Mouse (Mus musculus) midbrain, embryonic 16.5 days (tissue): ENCODE results near the gene Bfsp1. TPM values are rescaled to one million over a fixed set of nuclear protein-coding genes. Genes with fewer than 3 reads are reported as not detected.

ENCODE experiments used
- ATAC-seq: fragments of 200-750 bp; cut with Nextera tagmentation; 2 replicates; pipeline ENCODE4 v1.8.0; 2017; ENCODE audit warnings: moderate TSS enrichment
- H3K27ac ChIP-seq: fragments of 300-500 bp; sonication (generic); 2 replicates; pipeline ENCODE4 v1.5.1; 2014; ENCODE audit warnings: mild to moderate bottlenecking, low read length, mixed read lengths
- H3K27me3 ChIP-seq: fragments of 300-500 bp; sonication (generic); 2 replicates; pipeline ENCODE4 v1.6.1; 2014; ENCODE audit warnings: low read depth, low read length, mixed read lengths; ENCODE audit not compliant: control insufficient read depth, insufficient read depth
- H3K36me3 ChIP-seq: fragments of 300-500 bp; sonication (generic); 2 replicates; pipeline ENCODE4 v1.6.1; 2014; ENCODE audit warnings: mild to moderate bottlenecking, low read length, moderate library complexity, mixed read lengths; ENCODE audit not compliant: control insufficient read depth, insufficient read depth
- H3K4me1 ChIP-seq: fragments of 300-500 bp; sonication (generic); 2 replicates; pipeline ENCODE4 v1.6.1; 2014; ENCODE audit warnings: mild to moderate bottlenecking, low read length, mixed read lengths; ENCODE audit not compliant: control insufficient read depth, insufficient read depth
- H3K4me2 ChIP-seq: fragments of 300-500 bp; sonication (generic); 2 replicates; pipeline ENCODE4 v1.6.1; 2014; ENCODE audit warnings: mild to moderate bottlenecking, low read length, mixed read lengths
- H3K4me3 ChIP-seq: fragments of 300-500 bp; sonication (generic); 2 replicates; pipeline ENCODE4 v1.5.1; 2014; ENCODE audit warnings: low read depth, mild to moderate bottlenecking, low read length, moderate library complexity, mixed read lengths
- H3K9ac ChIP-seq: fragments of 300-500 bp; sonication (generic); 2 replicates; pipeline ENCODE4 v1.6.1; 2014; ENCODE audit warnings: low read depth, low read length, mixed read lengths
- H3K9me3 ChIP-seq: fragments of 300-500 bp; sonication (generic); replicated peaks from 2 replicates; pipeline ENCODE4 v1.6.1; 2014; ENCODE audit warnings: mild to moderate bottlenecking, low read length, mixed read lengths; ENCODE audit not compliant: control insufficient read depth, poor library complexity, severe bottlenecking
- WGBS: fragments of 180-500 bp; shearing (Covaris S2); extraction: QIAGEN DNeasy Blood & Tissue Kit; methylation state at CpG from one replicate; pipeline ENCODE4 v1.1.7; 2014; 5-methylcytosine and 5-hydroxymethylcytosine counted together
- polyA plus RNA-seq: library from polyadenylated mRNA; unstranded; fragments of >200 nt; fragmentation: Nextera tagmentation; extraction: Ambion mirVana; gene quantifications from 2 replicates; pipeline ENCODE4 v1.2.1, GENCODE M21; 2015

The Bfsp1 gene
- polyA plus RNA-seq, 1 experiment from 2014 or later, result 2.0 TPM

DNA sequence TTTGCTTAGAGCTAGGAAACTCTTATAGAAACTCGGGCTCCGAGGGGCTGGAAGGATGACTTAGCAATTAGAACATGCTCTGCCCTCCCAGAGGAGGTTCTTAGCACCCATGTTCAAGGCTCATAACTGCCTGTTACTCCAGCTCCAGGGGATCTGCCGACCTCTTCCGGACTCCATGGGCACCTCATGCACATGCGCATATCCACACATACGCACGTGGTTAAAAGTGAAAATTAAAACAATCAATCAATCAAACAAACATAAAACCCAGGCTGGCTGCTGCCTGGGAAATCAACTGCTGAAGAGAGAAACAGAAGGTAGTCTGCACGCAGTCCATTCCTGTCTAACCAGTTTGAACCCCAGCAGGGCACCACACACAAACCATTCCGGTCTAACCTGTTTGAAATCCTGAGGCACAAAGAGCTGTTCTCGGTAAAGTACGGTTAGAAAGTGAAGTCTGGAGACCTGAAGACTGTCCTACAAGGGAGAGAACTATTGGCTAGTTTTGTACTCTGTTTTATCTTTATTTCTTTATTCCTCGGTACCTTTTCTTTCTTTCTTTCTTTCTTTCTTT is 27.0 kb upstream of the Bfsp1 start:
- Histone ChIP-seq H3K4me3 (no peak overlapping the region), H3K27ac (no peak overlapping the region), H3K9me3 (no peaks in the 10 kb centered on the region), H3K4me1 (no peaks in the 10 kb centered on the region), H3K27me3 (no peaks in the 10 kb centered on the region), H3K36me3 (no peaks in the 10 kb centered on the region), H3K4me2 (no peak overlapping the region), H3K9ac (no peak overlapping the region)
- WGBS, result 72% methylated on average over 12 of the region's 12 CpGs
- ATAC-seq, result no peak

DNA sequence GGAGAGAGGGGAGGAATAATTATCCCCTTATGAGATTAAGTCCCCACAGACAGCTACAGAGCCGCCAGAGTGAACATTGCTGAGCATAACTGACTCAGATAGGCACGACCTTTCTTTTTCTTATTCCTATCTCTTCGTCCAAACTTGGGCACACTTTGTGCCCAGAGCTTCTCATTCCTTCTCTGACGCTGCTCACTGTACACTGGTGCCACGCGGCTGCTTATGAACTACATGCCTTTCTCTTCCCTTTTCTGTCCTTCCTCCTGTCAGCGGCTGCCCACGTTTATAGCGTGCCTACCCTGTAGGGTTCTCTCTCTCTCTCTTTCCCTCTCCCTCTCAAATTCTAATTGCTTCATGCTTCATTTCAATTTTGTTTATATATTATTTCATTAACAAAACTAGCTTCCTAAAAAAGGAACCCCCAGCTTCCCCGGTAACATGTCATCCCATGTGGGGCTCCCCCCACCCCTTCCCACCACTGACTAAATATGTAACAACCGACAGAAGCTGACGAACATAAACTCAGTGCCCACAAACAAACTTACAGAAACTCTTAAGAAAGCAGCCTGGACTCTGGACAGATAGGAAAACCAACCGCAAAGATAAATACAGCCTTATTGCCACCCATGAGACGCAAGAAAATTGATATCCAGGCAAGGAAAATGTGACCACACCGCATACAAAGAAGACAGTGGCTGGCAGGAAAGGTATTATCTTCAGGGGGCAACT is 26.3 kb upstream of the Bfsp1 start:
- no peaks in the 10 kb centered on the region for H3K27me3 ChIP-seq
- WGBS, result 89% methylated on average over 15 of the region's 15 CpGs
- H3K4me1 ChIP-seq, result no peaks in the 10 kb centered on the region
- H3K4me3 ChIP-seq, result no peak overlapping the region
- no peak overlapping the region for H3K27ac ChIP-seq
- no peak overlapping the region for H3K4me2 ChIP-seq
- H3K36me3 ChIP-seq, result no peaks in the 10 kb centered on the region
- no peak overlapping the region for H3K9ac ChIP-seq
- ATAC-seq, result no peak
- no peaks in the 10 kb centered on the region for H3K9me3 ChIP-seq

DNA sequence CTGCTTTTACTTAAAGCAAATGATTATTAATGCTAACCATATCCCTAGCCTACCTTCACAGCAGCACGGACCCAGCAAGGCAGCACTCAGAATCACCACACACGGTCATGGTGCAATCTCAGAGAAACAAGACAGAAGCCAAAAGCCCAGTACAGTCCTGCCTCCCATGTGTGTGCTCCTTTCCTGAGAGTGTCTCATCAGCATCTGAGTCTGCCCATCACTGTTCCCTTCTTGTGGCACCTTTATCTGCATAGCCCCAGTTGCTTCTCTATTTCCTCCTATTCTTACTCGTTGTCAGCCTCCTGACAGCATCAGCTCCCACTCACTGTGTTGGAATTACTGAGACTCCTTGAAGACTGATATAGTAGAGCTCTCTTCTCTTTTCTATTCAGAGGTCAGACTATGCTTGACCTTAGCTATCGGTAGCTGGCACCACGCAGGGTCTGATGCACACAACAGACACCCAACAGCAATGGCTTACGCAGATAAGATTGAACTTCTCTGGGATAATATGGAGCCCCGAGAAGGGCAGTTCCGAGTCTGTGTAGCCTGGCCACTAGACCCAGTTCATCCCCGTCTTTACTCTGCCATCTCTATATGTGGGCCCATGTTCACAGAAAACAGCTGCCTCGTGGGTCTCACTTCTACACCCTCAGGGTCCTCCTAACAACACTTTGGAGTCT is 19.8 kb upstream of the Bfsp1 start:
- WGBS, result 81% methylated on average over 10 of the region's 10 CpGs
- Histone ChIP-seq H3K4me2 (no peak overlapping the region), H3K27ac (no peak overlapping the region), H3K4me1 (no peaks in the 10 kb centered on the region), H3K9me3 (no peaks in the 10 kb centered on the region), H3K9ac (no peak overlapping the region), H3K36me3 (no peaks in the 10 kb centered on the region), H3K27me3 (no peaks in the 10 kb centered on the region), H3K4me3 (no peak overlapping the region)
- no peak for ATAC-seq

DNA sequence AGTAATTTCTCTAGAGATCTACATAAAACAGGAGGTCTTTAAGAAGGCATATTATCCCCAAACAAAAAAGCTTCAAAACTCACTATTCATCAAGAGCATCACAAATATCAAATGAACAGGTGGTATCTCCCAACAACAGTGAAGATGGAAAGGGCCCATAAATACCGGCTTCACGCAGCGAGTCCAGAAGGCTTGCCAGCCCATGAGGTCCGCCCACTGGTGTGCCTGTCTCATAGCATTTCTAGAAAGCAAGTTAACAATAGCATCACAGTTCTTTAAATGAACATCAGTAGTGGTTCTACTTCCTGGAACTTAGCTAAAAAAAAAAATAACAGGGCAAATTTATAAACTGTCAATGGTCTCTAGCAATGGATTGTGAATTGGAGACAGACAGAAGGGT is 19.0 kb upstream of the Bfsp1 start:
- no peak for ATAC-seq
- Histone ChIP-seq H3K27me3 (no peaks in the 10 kb centered on the region), H3K4me3 (no peak overlapping the region), H3K4me2 (no peak overlapping the region), H3K9ac (no peak overlapping the region), H3K36me3 (no peaks in the 10 kb centered on the region), H3K9me3 (no peaks in the 10 kb centered on the region), H3K27ac (no peak overlapping the region), H3K4me1 (no peaks in the 10 kb centered on the region)
- WGBS, result 90% methylated on average over 4 of the region's 4 CpGs

DNA sequence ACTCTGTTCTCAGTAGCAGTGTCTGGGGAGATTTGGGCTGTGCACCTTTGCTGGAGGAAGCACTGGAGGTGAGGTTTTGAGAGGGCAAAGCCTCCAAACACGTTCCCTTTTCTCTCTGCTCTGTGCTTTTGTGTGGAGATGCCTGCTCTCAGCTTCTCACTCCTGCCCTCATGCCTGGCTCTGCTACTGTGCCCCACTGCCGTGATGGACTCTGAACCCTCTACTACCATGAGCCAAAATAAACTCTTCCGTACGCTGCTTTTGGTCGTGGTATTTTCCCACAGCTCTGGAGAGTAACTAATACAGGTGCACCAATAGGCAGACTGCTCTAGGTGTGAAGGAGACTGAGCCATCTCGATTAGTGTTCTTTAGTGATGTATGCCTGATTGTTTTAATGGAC is 16.3 kb upstream of the Bfsp1 start:
- Histone ChIP-seq H3K9me3 (no peaks in the 10 kb centered on the region), H3K27me3 (no peaks in the 10 kb centered on the region), H3K4me3 (no peak overlapping the region), H3K27ac (no peak overlapping the region), H3K9ac (no peak overlapping the region), H3K36me3 (no peaks in the 10 kb centered on the region), H3K4me1 (no peaks in the 10 kb centered on the region), H3K4me2 (no peak overlapping the region)
- no peak for ATAC-seq
- WGBS, result 90% methylated on average over 6 of the region's 6 CpGs

DNA sequence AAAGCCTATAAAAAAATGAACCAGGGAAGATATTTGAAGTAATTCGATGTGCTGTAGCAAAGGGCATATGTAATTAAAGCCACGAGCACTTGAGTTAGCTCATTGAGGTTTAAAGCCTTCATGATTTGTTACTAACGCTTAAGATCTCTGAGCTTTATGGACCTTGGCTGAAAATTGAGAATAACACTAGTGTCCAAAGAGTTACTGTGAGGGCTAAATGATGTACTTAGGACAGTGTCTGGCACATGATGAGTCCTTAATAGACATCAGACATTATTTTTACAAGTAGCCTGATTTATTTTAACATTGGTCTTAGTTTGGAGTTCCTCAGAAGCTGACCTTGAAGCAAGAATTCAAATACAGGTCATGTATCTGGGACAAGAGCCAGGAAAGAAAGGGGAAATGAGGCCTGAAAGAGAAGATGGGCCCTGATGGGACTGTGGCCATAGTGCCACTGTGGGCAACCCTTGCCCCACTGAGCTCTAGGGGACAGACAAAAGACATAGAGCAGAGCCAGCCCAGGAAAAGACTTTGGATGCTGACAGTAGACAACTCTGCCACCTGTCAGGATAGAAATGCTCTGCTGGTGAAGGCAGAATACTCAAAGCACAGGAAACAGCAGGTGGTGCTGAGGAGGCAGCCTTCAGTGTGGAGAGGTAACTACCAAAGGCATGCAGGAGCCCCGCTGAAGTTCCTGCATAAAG is 14.1 kb upstream of the Bfsp1 start:
- no peak overlapping the region for H3K9ac ChIP-seq
- no peak overlapping the region for H3K4me3 ChIP-seq
- 72% methylated on average over 4 of the region's 4 CpGs for WGBS
- no peaks in the 10 kb centered on the region for H3K4me1 ChIP-seq
- H3K9me3 ChIP-seq, result no peaks in the 10 kb centered on the region
- no peak overlapping the region for H3K27ac ChIP-seq
- ATAC-seq, result no peak
- H3K27me3 ChIP-seq, result no peaks in the 10 kb centered on the region
- H3K36me3 ChIP-seq, result no peaks in the 10 kb centered on the region
- H3K4me2 ChIP-seq, result no peak overlapping the region

DNA sequence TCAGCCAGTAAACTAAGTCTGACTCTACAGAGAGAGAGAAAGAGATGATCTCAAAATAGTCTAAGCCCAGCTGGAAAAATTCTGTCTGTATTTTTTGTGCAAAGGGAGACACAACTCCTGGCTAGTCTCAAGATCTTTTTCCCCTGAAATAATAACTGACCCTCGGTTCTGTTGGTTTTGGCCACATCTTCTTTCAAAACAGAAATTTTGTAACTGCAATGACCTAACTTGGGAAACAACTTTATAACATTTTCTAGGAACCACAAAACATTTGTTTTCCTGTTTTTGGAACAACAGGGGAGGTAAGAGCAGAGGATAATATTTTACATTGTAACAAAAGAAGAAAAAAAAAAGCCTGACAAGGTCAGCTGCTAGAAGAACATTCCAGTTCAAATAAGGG is 13.1 kb upstream of the Bfsp1 start:
- H3K36me3 ChIP-seq, result no peaks in the 10 kb centered on the region
- no peaks in the 10 kb centered on the region for H3K27me3 ChIP-seq
- no peak overlapping the region for H3K4me3 ChIP-seq
- no peak overlapping the region for H3K4me2 ChIP-seq
- 79% methylated on average over 1 of the region's 1 CpGs for WGBS
- no peaks in the 10 kb centered on the region for H3K4me1 ChIP-seq
- ATAC-seq, result no peak
- H3K27ac ChIP-seq, result no peak overlapping the region
- no peaks in the 10 kb centered on the region for H3K9me3 ChIP-seq
- no peak overlapping the region for H3K9ac ChIP-seq

DNA sequence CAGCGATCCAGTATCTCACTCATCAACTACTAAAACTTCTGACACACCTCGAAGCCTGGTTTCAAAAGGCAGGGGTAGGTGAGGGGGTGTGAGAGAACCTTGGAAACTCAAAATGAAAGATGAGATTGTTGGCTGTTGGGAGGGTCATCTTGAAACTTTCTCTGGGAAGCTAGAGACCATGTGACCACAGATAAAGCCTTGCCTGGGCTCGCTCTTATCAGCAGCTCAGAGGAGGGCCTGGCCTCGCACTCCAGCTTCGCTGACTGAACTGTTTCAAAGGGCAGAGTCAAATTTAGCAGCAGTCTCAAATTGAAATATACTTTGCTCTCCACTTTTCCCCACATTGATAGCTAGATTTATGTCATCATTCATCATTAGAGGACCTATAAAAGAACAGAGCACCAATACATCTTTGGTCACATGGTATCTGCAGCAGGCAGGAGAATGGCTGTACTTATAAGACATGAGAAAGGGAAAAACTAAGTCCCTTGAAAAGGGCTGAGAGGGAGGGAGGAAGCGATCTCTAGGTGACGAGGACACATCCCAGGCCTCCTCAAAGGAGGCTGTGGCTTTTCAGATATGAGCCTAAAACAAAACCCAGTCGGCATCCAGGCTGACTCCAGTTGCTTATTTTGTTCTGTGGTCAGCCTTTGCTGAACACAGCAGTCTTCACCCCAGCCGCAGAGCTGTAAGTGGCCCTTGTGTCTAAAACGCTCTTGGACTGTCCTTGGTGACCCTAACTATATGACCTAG is 8.1 kb upstream of the Bfsp1 start:
- 68% methylated on average over 10 of the region's 10 CpGs for WGBS
- Histone ChIP-seq H3K4me2 (no peak overlapping the region), H3K9ac (no peak overlapping the region), H3K27ac (no peak overlapping the region), H3K27me3 (no peaks in the 10 kb centered on the region), H3K4me1 (no peaks in the 10 kb centered on the region), H3K9me3 (no peaks in the 10 kb centered on the region), H3K4me3 (no peak overlapping the region), H3K36me3 (no peaks in the 10 kb centered on the region)
- no peak for ATAC-seq
